Mouse (Mus musculus) yolk sac, embryonic 10.5 days (tissue): ENCODE results near the gene Glrx5.
A peak's percentile ranks its signal among the peaks of the same experiment; 100 is the strongest.

Experiments
- DNase-seq: peaks from one replicate; pipeline ENCODE4 v3.0.0-alpha.2; 2017; ENCODE audit warnings: low spot score

Glrx5 gene

DNA sequence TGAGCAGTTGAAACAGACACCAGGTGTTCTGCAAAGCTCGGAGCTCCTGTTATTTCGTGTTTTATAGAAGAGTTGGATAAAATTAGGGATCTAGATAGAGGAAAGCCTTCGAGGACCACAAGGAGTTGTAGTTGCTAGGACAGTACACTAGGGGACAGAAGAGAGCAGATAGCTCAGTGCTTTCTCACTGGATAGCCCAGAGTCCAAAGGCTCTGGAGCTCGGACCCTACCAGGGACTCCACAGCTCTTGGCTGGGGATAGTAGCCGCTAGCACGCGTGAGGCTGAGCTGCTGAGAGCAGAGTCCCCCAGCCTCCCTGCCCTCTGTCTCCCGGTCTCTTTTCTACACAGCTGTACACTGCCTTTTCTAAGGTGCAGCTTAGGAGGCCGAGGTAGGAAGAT lies 41.2 kb downstream of the Glrx5 start:
- DNase-seq = peak; percentile 25

GRCm38 (mm10) chr12:105075496-105075895 lies 43.0 kb downstream of the Glrx5 start:
- DNase-seq = no peak

DNA sequence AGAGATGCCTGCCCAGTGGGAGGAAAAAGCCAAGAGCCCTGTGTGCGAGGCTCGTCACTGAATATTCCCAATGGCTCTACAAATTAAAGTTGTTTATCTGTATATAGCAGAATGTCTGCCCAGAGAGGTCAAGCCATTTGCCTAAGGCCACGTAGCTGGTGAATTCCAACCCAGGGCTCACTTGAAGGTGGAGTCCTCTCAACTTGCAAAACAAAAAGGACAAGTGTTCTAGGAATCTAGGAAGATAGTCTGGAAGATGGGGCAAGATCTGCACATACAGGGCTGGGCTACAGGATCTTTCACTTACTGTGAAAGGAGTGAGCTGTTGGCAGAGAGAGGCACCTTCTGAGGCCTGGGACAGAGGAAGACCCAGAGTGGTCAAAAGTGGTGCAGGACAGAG lies 44.0 kb downstream of the Glrx5 start:
- DNase-seq = no peak

- no peak for DNase-seq
Measured at GRCm38 (mm10) chr12:105077232-105077631, 44.7 kb downstream of the Glrx5 start.

- DNase-seq = no peak
Measured at GRCm38 (mm10) chr12:105084171-105084570, 51.7 kb downstream of the Glrx5 start.

DNA sequence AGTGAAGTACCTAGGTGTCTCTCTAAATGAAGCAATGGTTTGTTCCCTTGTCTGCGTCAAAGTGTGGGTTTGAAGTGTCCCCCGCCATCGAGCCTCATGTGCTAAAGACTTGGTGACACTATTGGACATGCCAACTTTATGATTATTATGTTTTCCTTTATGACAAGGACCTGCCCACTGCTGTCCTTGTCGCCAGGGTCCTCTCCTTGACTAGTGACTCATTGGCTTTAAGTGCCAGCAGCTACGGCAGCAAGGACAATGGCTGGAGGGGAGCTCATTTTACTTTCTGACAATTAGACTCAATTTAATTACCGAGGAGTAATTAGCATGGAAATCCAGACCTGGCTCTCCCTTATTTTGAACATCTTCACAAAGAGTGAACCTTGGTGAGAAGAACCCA lies 52.3 kb downstream of the Glrx5 start:
- DNase-seq = no peak

GRCm38 (mm10) chr12:105085296-105085695 lies 52.8 kb downstream of the Glrx5 start:
- no peak for DNase-seq

GRCm38 (mm10) chr12:105086781-105087180 lies 54.3 kb downstream of the Glrx5 start:
- DNase-seq = no peak

GRCm38 (mm10) chr12:105087353-105087752 lies 54.9 kb downstream of the Glrx5 start:
- no peak for DNase-seq

GRCm38 (mm10) chr12:105089231-105089630 lies 56.7 kb downstream of the Glrx5 start:
- no peak for DNase-seq

DNA sequence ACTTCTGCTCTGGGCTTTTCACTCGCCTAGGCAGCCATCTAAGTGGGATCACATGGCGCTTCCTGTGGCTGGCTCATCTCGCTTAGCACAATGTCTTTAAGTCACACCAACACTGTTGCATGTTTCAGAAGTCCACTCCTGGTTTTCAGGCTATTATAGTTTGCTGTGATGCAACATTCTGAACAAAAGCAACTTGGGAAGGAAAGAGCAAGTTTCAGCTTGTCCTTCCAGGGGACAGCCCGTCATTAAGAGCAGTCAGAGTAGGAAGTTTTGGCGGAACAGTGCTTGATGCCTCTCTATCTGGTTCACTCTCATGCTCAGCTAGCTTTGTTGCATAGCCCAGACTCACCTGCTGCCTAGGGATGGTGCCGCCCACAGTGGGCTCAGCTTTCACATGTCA lies 59.1 kb downstream of the Glrx5 start:
- DNase-seq = no peak
